ENCODE assay signal across 11 mouse cellular contexts in the genomic region with DNA sequence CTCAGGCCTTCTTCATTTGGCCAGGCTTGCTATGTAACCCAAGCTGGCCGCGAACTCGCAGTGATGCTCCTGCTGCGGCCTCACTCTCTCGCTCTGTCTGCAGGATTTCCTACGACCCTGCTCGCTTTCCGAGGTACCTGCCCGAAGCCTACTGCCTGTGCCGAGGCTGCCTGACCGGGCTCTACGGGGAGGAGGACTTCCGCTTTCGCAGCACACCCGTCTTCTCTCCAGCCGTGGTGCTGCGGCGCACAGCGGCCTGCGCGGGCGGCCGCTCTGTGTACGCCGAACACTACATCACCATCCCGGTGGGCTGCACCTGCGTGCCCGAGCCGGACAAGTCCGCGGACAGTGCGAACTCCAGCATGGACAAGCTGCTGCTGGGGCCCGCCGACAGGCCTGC. TPM values are rescaled to one million over a fixed set of nuclear protein-coding genes. Genes with fewer than 3 reads are reported as not detected.
DNase-seq lines count a peak whose midpoint lies in the region; ATAC-seq and TF ChIP-seq lines count a peak whose summit lies in the region.
"Had no signal": no experiment of that assay in that cellular context is flagged by ENCODE, and none has a peak within 500 bp of the region (broad histone marks: within the 10 kb centered on the region; RNA-seq: fewer than 3 reads in every experiment).

No protein-coding gene starts in this region.

- no peaks in the 10 kb centered on the region for H3K9me3 ChIP-seq in lung, embryonic 14.5 days (ENCODE audit: low read depth, low read length)
- no peaks in the 10 kb centered on the region for H3K9me3 ChIP-seq in embryonic facial prominence, embryonic 15.5 days (replicated peaks)
- H3K9me3 ChIP-seq in liver, postnatal 0 days (ENCODE audit: low read length) = no peaks in the 10 kb centered on the region
- H3K9me3 ChIP-seq: kidney, embryonic 15.5 days had no signal

- ATAC-seq in CD4-positive, CD25-positive, alpha-beta regulatory T cell, adult 4 months = no peak
- no peak for ATAC-seq in lung, embryonic 14.5 days (ENCODE audit: insufficient read depth)
- no peak for ATAC-seq in embryonic facial prominence, embryonic 15.5 days (ENCODE audit: insufficient number of reproducible peaks, low FRiP score, low TSS enrichment, low read depth)
- ATAC-seq in liver, postnatal 0 days = no peak

- H3K4me3 ChIP-seq in lung, embryonic 14.5 days (ENCODE audit: low read depth, low read length) = no peak overlapping the region
- 0 out of 2 replicates have a peak overlapping the region, but pooled peaks have one; percentile 6 for H3K4me3 ChIP-seq in embryonic facial prominence, embryonic 15.5 days (replicated peaks)
- no peak overlapping the region for H3K4me3 ChIP-seq in liver, postnatal 0 days (ENCODE audit: low read depth, low read length)
- H3K4me3 ChIP-seq: kidney, embryonic 15.5 days had no signal

- TF ChIP-seq EP300 in liver, postnatal 0 days (IDR thresholded peaks at IDR 0.05; ENCODE audit: low read depth) = no peak

- peak; percentile 33 for DNase-seq in CD4-positive, CD25-positive, alpha-beta regulatory T cell, adult 2 months (ENCODE audit: low read depth, low spot score)
- no peak for DNase-seq in lung, embryonic 14.5 days
- no peak for DNase-seq in lung, postnatal 4 days
- no peak for DNase-seq in liver, postnatal 0 days
- DNase-seq in right cerebral cortex, postnatal 10 days (ENCODE audit: low spot score in 2 of 2) = no peak
- no peak for DNase-seq in layer of hippocampus, adult 9-10 months (ENCODE audit: low spot score)
- DNase-seq: gastrocnemius, postnatal 36 days; left cerebral cortex, postnatal 4 days had no signal

- H3K27me3 ChIP-seq in lung, embryonic 14.5 days (ENCODE audit: insufficient read depth, low read length) = no peaks in the 10 kb centered on the region
- no peaks in the 10 kb centered on the region for H3K27me3 ChIP-seq in embryonic facial prominence, embryonic 15.5 days
- H3K27me3 ChIP-seq in liver, postnatal 0 days (ENCODE audit: insufficient read depth, low read length) = no peaks in the 10 kb centered on the region
- H3K27me3 ChIP-seq: kidney, embryonic 15.5 days had no signal

- no peak for TF ChIP-seq CTCF in lung, embryonic 14.5 days (IDR thresholded peaks at IDR 0.05; ENCODE audit: low read depth)
- no peak for TF ChIP-seq CTCF in liver, postnatal 0 days (IDR thresholded peaks at IDR 0.05; ENCODE audit: low read depth)

- H3K27ac ChIP-seq in lung, embryonic 14.5 days (ENCODE audit: low read depth) = no peak overlapping the region
- H3K27ac ChIP-seq in embryonic facial prominence, embryonic 15.5 days (replicated peaks) = no peak overlapping the region
- no peak overlapping the region for H3K27ac ChIP-seq in liver, postnatal 0 days (ENCODE audit: low read depth)
- H3K27ac ChIP-seq: kidney, embryonic 15.5 days had no signal

- 63% methylated on average over 34 of the region's 34 CpGs for WGBS in lung, embryonic 14.5 days
- WGBS in embryonic facial prominence, embryonic 15.5 days = 51% methylated on average over 34 of the region's 34 CpGs
- WGBS in liver, postnatal 0 days (ENCODE audit: insufficient replicate concordance) = 72% methylated on average over 34 of the region's 34 CpGs

- no peaks in the 10 kb centered on the region for H3K36me3 ChIP-seq in lung, embryonic 14.5 days (ENCODE audit: insufficient read depth)
- no peaks in the 10 kb centered on the region for H3K36me3 ChIP-seq in embryonic facial prominence, embryonic 15.5 days
- H3K36me3 ChIP-seq in liver, postnatal 0 days (replicated peaks; ENCODE audit: insufficient read depth, low read length) = no peaks in the 10 kb centered on the region
- H3K36me3 ChIP-seq: kidney, embryonic 15.5 days had no signal

- peaks cover 15% of the 10 kb centered on the region for H3K4me1 ChIP-seq in lung, embryonic 14.5 days (ENCODE audit: insufficient read depth)
- peaks cover 19% of the 10 kb centered on the region for H3K4me1 ChIP-seq in embryonic facial prominence, embryonic 15.5 days
- H3K4me1 ChIP-seq in liver, postnatal 0 days (ENCODE audit: insufficient read depth) = peaks cover 4% of the 10 kb centered on the region; the same call in 1 of the 2 replicates

- H3K9ac ChIP-seq in lung, embryonic 14.5 days = no peak overlapping the region
- H3K9ac ChIP-seq in embryonic facial prominence, embryonic 15.5 days = no peak overlapping the region
- H3K9ac ChIP-seq in liver, postnatal 0 days (replicated peaks) = no peak overlapping the region
- H3K9ac ChIP-seq: kidney, embryonic 15.5 days had no signal

- peak overlapping the region; percentile 22; the same call in 1 of the 2 replicates for H3K4me2 ChIP-seq in lung, embryonic 14.5 days
- peak overlapping the region; percentile 3; the same call in 1 of the 2 replicates for H3K4me2 ChIP-seq in embryonic facial prominence, embryonic 15.5 days (replicated peaks)
- H3K4me2 ChIP-seq in liver, postnatal 0 days (ENCODE audit: low read depth, low read length) = peak overlapping the region; percentile 16; the same call in 1 of the 2 replicates
- H3K4me2 ChIP-seq: kidney, embryonic 15.5 days had no signal

RNA-seq across cellular contexts. Expression of gene Il17d, which starts 17.7 kb away (rescaled TPM):
- polyA plus RNA-seq in CD4-positive, CD25-positive, alpha-beta regulatory T cell, adult 4 months (2017; shearing (Covaris generic)) = not detected
- 3.4 TPM in 2 replicates for polyA plus RNA-seq in lung, embryonic 14.5 days (2014; fragmentation: Nextera tagmentation; extraction: Ambion mirVana)
- polyA plus RNA-seq in embryonic facial prominence, embryonic 15.5 days (2015; fragmentation: Nextera tagmentation; extraction: Ambion mirVana) = 5.9 and 8.1 TPM in 2 replicates
- 0.19 and 0.33 TPM in 2 replicates for polyA plus RNA-seq in liver, postnatal 0 days (2015; fragmentation: Nextera tagmentation; extraction: Ambion mirVana)

RNA-seq across cellular contexts. Expression of gene Eef1akmt1, which starts 29.2 kb away (rescaled TPM):
- 100 to 1,000 TPM; 125 to 131 TPM for polyA plus RNA-seq in CD4-positive, CD25-positive, alpha-beta regulatory T cell, adult 4 months (2017; shearing (Covaris generic))
- 112 and 122 TPM in 2 replicates for polyA plus RNA-seq in lung, embryonic 14.5 days (2014; fragmentation: Nextera tagmentation; extraction: Ambion mirVana)
- polyA plus RNA-seq in embryonic facial prominence, embryonic 15.5 days (2015; fragmentation: Nextera tagmentation; extraction: Ambion mirVana) = 85.9 and 90.2 TPM in 2 replicates
- polyA plus RNA-seq in liver, postnatal 0 days (2015; fragmentation: Nextera tagmentation; extraction: Ambion mirVana) = 17.6 and 17.7 TPM in 2 replicates
